Mouse (Mus musculus) liver, postnatal 0 days (tissue): ENCODE data around the gene Tmem82. TPM values are rescaled to one million over a fixed set of nuclear protein-coding genes. Genes with fewer than 3 reads are reported as not detected.

Source experiments
- ATAC-seq: fragments of 200-750 bp; cut with Nextera tagmentation; 2 replicates; pipeline ENCODE4 v1.8.0; 2017; ENCODE audit warnings: mild to moderate bottlenecking, moderate library complexity
- DNase-seq: peaks from one replicate; pipeline ENCODE4 v3.0.0-alpha.2; 2016
- H3K27ac ChIP-seq: fragments of 300-500 bp; sonication (generic); 2 replicates; pipeline ENCODE4 v1.5.1; 2014; ENCODE audit warnings: antibody characterized with exemption, moderate library complexity, mild to moderate bottlenecking, low read depth
- H3K27me3 ChIP-seq: fragments of 300-500 bp; sonication (generic); 2 replicates; pipeline ENCODE4 v1.6.1; 2014; ENCODE audit warnings: low read length, control low read depth, mixed read lengths; ENCODE audit not compliant: insufficient read depth
- H3K36me3 ChIP-seq: fragments of 300-500 bp; sonication (generic); replicated peaks from 2 replicates; pipeline ENCODE4 v1.6.1; 2014; ENCODE audit warnings: mild to moderate bottlenecking, control low read depth, low read length, moderate library complexity, mixed read lengths; ENCODE audit not compliant: insufficient read depth
- H3K4me1 ChIP-seq: fragments of 300-500 bp; sonication (generic); 2 replicates; pipeline ENCODE4 v1.6.1; 2014; ENCODE audit warnings: antibody characterized with exemption, mild to moderate bottlenecking, control low read depth; ENCODE audit not compliant: insufficient read depth
- H3K4me2 ChIP-seq: fragments of 300-500 bp; sonication (generic); 2 replicates; pipeline ENCODE4 v1.6.1; 2014; ENCODE audit warnings: low read depth, mild to moderate bottlenecking, low read length, moderate library complexity, mixed read lengths
- H3K4me3 ChIP-seq: fragments of 300-500 bp; sonication (generic); 2 replicates; pipeline ENCODE4 v1.5.1; 2014; ENCODE audit warnings: low read depth, low read length
- H3K9ac ChIP-seq: fragments of 300-500 bp; sonication (generic); replicated peaks from 2 replicates; pipeline ENCODE4 v1.6.1; 2014; ENCODE audit warnings: mild to moderate bottlenecking, moderate library complexity
- H3K9me3 ChIP-seq: fragments of 300-500 bp; sonication (generic); 2 replicates; pipeline ENCODE4 v1.6.1; 2016; ENCODE audit warnings: mild to moderate bottlenecking, control low read depth, low read length, mixed read lengths
- CTCF ChIP-seq: sonication (generic); IDR thresholded peaks from 2 replicates; pipeline ENCODE4 v1.5.1; 2016; ENCODE audit warnings: antibody characterized with exemption, low read depth
- EP300 ChIP-seq: IDR thresholded peaks from 2 replicates; pipeline ENCODE4 v1.6.1; 2016; ENCODE audit warnings: antibody characterized with exemption, low read depth, mild to moderate bottlenecking
- WGBS: fragments of 180-500 bp; shearing (Covaris S2); extraction: QIAGEN DNeasy Blood & Tissue Kit; methylation state at CpG from one replicate; pipeline ENCODE4 v1.1.7; 2014; ENCODE audit not compliant: insufficient replicate concordance; 5-methylcytosine and 5-hydroxymethylcytosine counted together
- polyA plus RNA-seq: library from polyadenylated mRNA; unstranded; fragments of >200 nt; fragmentation: Nextera tagmentation; extraction: Ambion mirVana; gene quantifications from 2 replicates; pipeline ENCODE4 v1.2.1, GENCODE M21; 2015

Gene Tmem82
- polyA plus RNA-seq, 1 experiment from 2014 or later = 17.3 TPM

GRCm38 (mm10) chr4:141596700-141597328 lies 21.6 kb downstream of the Tmem82 start:
- DNase-seq = no peak
- Histone ChIP-seq H3K9me3 (no peaks in the 10 kb centered on the region), H3K4me2 (no peak overlapping the region), H3K9ac (no peak overlapping the region), H3K36me3 (no peaks in the 10 kb centered on the region), H3K27me3 (peaks cover 21% of the 10 kb centered on the region), H3K4me1 (peaks cover 11% of the 10 kb centered on the region), H3K27ac (no peak overlapping the region), H3K4me3 (no peak overlapping the region)
- WGBS = 72% methylated on average over 8 of the region's 8 CpGs
- ATAC-seq = no peak
- TF ChIP-seq CTCF = no peak
- no peak for TF ChIP-seq EP300

DNA sequence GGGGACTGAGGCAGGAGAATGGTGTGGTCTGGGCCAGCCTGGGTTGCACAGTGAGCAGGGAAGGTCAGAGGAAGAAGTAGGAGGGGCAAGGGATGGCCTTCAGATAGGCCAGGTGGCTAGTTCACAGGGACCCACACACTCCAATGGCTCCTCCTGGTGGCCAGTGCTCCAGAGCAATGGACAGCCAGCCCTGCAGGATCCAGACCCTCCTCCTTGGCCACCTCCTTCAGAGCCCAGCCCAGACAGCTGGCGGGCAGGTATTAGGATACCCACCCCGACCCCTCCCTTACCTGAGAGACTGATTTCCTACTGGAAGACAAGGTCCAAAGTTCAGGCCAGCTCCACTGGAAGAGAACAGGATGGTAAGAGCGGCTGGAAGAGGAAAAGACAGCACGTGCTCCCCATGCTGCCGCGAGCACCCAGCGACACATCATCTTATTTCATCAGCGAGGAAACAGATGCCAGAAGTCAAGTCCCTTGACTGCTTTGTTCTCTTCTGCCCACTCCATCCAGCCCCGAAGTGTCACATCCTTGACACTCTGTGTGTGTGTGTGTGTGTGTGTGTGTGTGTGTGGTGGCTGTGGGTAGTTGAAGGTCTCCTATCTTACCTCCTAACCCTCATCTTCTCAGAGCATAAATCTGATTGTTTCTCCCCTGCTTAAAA lies 22.7 kb downstream of the Tmem82 start:
- Histone ChIP-seq H3K4me3 (no peak overlapping the region), H3K4me2 (no peak overlapping the region), H3K9me3 (no peaks in the 10 kb centered on the region), H3K4me1 (peaks cover 11% of the 10 kb centered on the region), H3K36me3 (no peaks in the 10 kb centered on the region), H3K9ac (no peak overlapping the region), H3K27ac (no peak overlapping the region), H3K27me3 (peaks cover 21% of the 10 kb centered on the region)
- WGBS = 70% methylated on average over 9 of the region's 9 CpGs
- TF ChIP-seq CTCF (peak; percentile 46), EP300 (no peak)
- ATAC-seq (no peak), DNase-seq (no peak)

GRCm38 (mm10) chr4:141595138-141595537 lies 23.3 kb downstream of the Tmem82 start:
- no peak for TF ChIP-seq EP300
- TF ChIP-seq CTCF = no peak
- H3K4me3 ChIP-seq = no peak overlapping the region
- no peak overlapping the region for H3K9ac ChIP-seq
- H3K36me3 ChIP-seq = no peaks in the 10 kb centered on the region
- ATAC-seq (no peak), DNase-seq (no peak)
- no peak overlapping the region for H3K4me2 ChIP-seq
- peaks cover 11% of the 10 kb centered on the region for H3K4me1 ChIP-seq
- no peaks in the 10 kb centered on the region for H3K9me3 ChIP-seq
- 86% methylated on average over 11 of the region's 11 CpGs for WGBS
- peaks cover 19% of the 10 kb centered on the region for H3K27me3 ChIP-seq
- no peak overlapping the region for H3K27ac ChIP-seq

DNA sequence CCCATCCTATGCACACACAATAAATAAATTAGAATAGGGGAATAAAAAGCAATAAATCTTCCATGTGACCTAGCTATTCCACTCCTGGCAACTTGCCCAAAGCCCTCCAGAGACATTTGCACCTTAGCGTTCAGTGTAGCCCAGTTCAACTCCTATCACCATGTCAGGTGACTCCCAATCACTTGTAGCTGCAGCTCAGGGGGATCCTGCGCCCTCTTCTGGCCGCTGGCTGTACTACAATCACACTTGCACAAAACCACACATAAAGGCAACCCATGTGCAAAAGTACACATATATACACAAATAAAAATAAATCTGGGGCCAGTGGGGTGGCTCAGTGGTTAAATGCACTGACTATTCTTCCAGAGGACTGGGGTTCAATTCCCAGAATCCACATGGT lies 26.9 kb downstream of the Tmem82 start:
- no peak overlapping the region for H3K9ac ChIP-seq
- H3K4me3 ChIP-seq = no peak overlapping the region
- no peaks in the 10 kb centered on the region for H3K27me3 ChIP-seq
- H3K36me3 ChIP-seq = no peaks in the 10 kb centered on the region
- DNase-seq = peak; percentile 66
- no peak overlapping the region for H3K27ac ChIP-seq
- TF ChIP-seq CTCF (peak; percentile 85), EP300 (no peak)
- 23% methylated on average over 3 of the region's 3 CpGs for WGBS
- no peaks in the 10 kb centered on the region for H3K9me3 ChIP-seq
- H3K4me1 ChIP-seq = no peaks in the 10 kb centered on the region
- H3K4me2 ChIP-seq = no peak overlapping the region
- no peak for ATAC-seq

DNA sequence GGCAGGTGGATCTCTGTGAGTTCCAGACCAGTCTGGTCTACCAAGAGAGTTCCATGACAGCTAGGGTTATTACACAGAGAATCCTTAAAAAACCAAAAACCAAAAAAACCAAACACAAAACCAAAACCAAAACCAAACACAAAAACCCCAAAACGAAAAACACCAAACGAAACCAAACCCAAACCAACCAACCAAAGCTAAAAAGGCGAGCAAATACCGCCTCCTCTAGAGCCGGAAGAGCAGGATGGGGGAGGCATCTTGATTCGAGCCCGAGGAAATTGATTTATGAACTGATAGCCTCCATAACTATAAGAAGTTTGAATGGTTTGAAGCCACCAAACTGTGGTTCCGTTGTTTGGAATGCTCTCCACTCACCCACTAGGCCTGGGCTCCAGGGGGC lies 34.5 kb downstream of the Tmem82 start:
- no peaks in the 10 kb centered on the region for H3K36me3 ChIP-seq
- TF ChIP-seq EP300 (no peak), CTCF (no peak)
- DNase-seq = no peak
- no peaks in the 10 kb centered on the region for H3K9me3 ChIP-seq
- no peak overlapping the region for H3K4me3 ChIP-seq
- H3K27ac ChIP-seq = no peak overlapping the region
- no peak overlapping the region for H3K9ac ChIP-seq
- ATAC-seq = no peak
- H3K27me3 ChIP-seq = no peaks in the 10 kb centered on the region
- 79% methylated on average over 8 of the region's 8 CpGs for WGBS
- no peaks in the 10 kb centered on the region for H3K4me1 ChIP-seq
- no peak overlapping the region for H3K4me2 ChIP-seq

- Histone ChIP-seq H3K36me3 (no peaks in the 10 kb centered on the region), H3K4me1 (no peaks in the 10 kb centered on the region; the same call in 1 of the 2 replicates), H3K9me3 (no peaks in the 10 kb centered on the region), H3K9ac (no peak overlapping the region), H3K27me3 (no peaks in the 10 kb centered on the region), H3K27ac (no peak overlapping the region), H3K4me2 (no peak overlapping the region), H3K4me3 (no peak overlapping the region)
- DNase-seq (peak; percentile 17), ATAC-seq (no peak)
- TF ChIP-seq EP300 (no peak), CTCF (no peak)
- WGBS = 86% methylated on average over 13 of the region's 13 CpGs
These were observed 37.4 kb downstream of the Tmem82 start for GRCm38 (mm10) chr4:141581051-141581450.
